Comparison of ENCODE assay signal across 15 mouse cellular contexts in the genomic region with DNA sequence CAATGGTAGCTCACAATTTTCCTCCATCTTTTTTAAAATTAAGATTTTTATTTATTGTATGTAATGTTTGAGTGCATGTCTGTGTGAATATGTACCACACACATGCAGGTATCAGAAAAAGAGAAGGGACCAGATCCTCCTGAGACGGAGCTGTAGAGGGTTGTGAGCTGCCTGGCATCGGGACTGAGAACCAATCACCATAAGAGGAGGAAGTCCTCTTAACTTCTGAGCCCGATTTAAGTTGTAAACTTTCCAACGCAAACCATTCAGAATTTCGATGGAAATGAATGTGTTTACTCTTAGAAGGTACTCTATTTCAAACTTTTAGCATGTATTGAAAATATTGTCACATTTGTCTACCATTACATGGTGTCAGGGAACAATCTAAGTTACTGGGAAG.
DNase-seq lines count a peak whose midpoint lies in the region; ATAC-seq lines count a peak whose summit lies in the region.
"Had no signal": no experiment of that assay in that cellular context is flagged by ENCODE, and none has a peak within 500 bp of the region (broad histone marks: within the 10 kb centered on the region; RNA-seq: fewer than 3 reads in every experiment).

No protein-coding gene starts in this region.

- H3K36me3 ChIP-seq in kidney, embryonic 16.5 days (ENCODE audit: insufficient read depth, low read length) = no peaks in the 10 kb centered on the region
- no peaks in the 10 kb centered on the region for H3K36me3 ChIP-seq in intestine, embryonic 15.5 days

- no peak for DNase-seq in kidney, postnatal 25 days
- peak; percentile 29 for DNase-seq in naive thymus-derived CD4-positive, alpha-beta T cell, adult 2 months (ENCODE audit: low read depth)
- DNase-seq in layer of hippocampus, adult 9-10 months (ENCODE audit: low spot score) = no peak
- DNase-seq in heart, adult 9 months (ENCODE audit: low spot score in 2 of 2) = no peak
- DNase-seq: cerebellum, adult 9-11 months; gastrocnemius, postnatal 14 days; heart, postnatal 36 days; layer of hippocampus, adult 9-11 months; thymus, postnatal 14 days had no signal

- no peaks in the 10 kb centered on the region for H3K27me3 ChIP-seq in kidney, embryonic 16.5 days (ENCODE audit: insufficient read depth, low read length)
- no peaks in the 10 kb centered on the region for H3K27me3 ChIP-seq in intestine, embryonic 15.5 days (replicated peaks)
- H3K27me3 ChIP-seq: Patski had no signal

- ATAC-seq in kidney, embryonic 16.5 days (ENCODE audit: low FRiP score, low TSS enrichment) = no peak
- ATAC-seq in activated CD4-positive, CD25-positive, alpha-beta regulatory T cell, adult 4 months = peak; percentile 44
- no peak for ATAC-seq in intestine, embryonic 15.5 days
- ATAC-seq: hindbrain, embryonic 16.5 days had no signal

- 0 out of 2 replicates have a peak overlapping the region, but pooled peaks have one; percentile 34 for H3K27ac ChIP-seq in kidney, embryonic 16.5 days (ENCODE audit: low read length)
- peak overlapping the region; percentile 45; the same call in 1 of the 2 replicates for H3K27ac ChIP-seq in intestine, embryonic 15.5 days

- H3K4me1 ChIP-seq in kidney, embryonic 16.5 days (ENCODE audit: insufficient read depth, low read length) = peaks cover 21% of the 10 kb centered on the region; the same call in 1 of the 2 replicates
- H3K4me1 ChIP-seq in intestine, embryonic 15.5 days (replicated peaks) = 0 out of 2 replicates have a peak, but pooled peaks cover 2% of the 10 kb centered on the region

- H3K9ac ChIP-seq in kidney, embryonic 16.5 days (replicated peaks; ENCODE audit: low read length) = no peak overlapping the region
- H3K9ac ChIP-seq in intestine, embryonic 15.5 days = no peak overlapping the region

- no peak overlapping the region for H3K4me3 ChIP-seq in kidney, embryonic 16.5 days (ENCODE audit: low read length)
- no peak overlapping the region for H3K4me3 ChIP-seq in intestine, embryonic 15.5 days (replicated peaks)

- H3K9me3 ChIP-seq in kidney, embryonic 16.5 days (ENCODE audit: low read length) = no peaks in the 10 kb centered on the region
- H3K9me3 ChIP-seq in intestine, embryonic 15.5 days = no peaks in the 10 kb centered on the region

- WGBS in kidney, embryonic 16.5 days = 89% methylated on average over 5 of the region's 5 CpGs
- 62% methylated on average over 5 of the region's 5 CpGs for WGBS in intestine, embryonic 15.5 days

- no peak overlapping the region for H3K4me2 ChIP-seq in kidney, embryonic 16.5 days (replicated peaks; ENCODE audit: low read depth, low read length)
- peak overlapping the region; percentile 30 for H3K4me2 ChIP-seq in intestine, embryonic 15.5 days (replicated peaks)
- H3K4me2 ChIP-seq: heart, embryonic 11.5 days had no signal
